Mouse (Mus musculus): Measurements from ENCODE around the gene Gm11756.
"Not testable (repeated sequence)": the region's sequence is repeated elsewhere in the genome, so short reads cannot be mapped to it uniquely, and the experiment has no call there.

Gm11756 gene

DNA sequence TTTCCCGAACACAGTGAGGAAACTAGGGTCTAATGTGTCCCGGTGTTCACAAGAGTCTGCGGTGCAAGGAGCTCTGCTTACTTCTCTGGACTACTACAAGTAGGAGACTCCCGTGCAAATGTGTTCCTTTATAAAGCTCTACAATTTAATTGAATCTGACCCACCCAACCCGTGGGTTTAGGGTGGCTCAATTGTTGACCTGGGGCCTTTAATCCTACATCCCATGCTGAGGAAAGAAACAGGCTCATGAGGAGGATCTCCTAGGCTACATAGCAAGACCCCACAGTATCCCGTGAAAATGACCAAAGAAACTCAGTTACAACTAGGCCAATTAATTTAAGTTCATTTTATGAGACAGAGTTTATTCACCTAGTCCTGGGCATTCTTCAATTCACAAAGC lies at the start of gene Gm11756:
TSS of gene Gm11756 (minus strand) at position 101 of the 400 bp plus-strand sequence.
- DNase-seq: not testable (repeated sequence)

DNA sequence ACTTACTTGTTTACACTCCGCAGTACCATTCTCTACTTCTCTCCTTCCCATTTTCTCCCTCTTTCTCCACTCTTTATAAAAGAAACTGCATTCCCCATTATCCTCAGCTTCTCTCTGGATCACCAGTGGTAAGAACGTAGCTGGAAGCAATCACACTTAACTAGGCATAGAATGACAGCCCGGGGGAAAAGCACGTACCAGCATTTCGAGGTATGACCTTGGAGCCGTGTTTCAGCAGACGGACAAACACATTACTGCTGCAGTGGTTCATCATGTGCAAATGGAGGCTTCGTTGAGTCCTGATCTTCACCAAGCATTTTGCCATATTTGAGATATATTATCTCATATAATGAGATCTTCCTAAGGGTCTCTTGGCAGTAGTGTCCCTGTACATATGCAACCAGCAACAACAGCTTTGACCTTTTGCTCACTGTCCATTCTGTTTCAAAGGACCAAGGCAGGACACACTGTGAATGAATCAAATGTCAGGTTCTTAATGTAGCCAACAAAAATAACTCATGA lies 29.9 kb upstream of the Gm11756 start, which contains the start of gene 2310002L09Rik:
TSS of gene 2310002L09Rik (minus strand) at position 472 of the 522 bp plus-strand sequence.
- no peak for DNase-seq

DNA sequence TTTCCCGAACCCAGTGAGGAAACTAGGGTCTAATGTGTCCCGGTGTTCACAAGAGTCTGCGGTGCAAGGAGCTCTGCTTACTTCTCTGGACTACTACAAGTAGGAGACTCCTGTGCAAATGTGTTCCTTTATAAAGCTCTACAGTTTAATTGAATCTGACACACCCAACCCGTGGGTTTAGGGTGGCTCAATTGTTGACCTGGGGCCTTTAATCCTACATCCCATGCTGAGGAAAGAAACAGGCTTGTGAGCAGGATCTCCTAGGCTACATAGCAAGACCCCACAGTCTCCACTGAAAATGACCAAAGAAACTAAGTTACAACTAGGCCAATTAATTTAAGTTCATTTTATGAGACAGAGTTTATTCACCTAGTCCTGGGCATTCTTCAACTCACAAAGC lies 14.7 kb downstream of the Gm11756 start, which contains the start of gene Gm13871:
TSS of gene Gm13871 (minus strand) at position 101 of the 400 bp plus-strand sequence.
- not testable (repeated sequence) for DNase-seq

DNA sequence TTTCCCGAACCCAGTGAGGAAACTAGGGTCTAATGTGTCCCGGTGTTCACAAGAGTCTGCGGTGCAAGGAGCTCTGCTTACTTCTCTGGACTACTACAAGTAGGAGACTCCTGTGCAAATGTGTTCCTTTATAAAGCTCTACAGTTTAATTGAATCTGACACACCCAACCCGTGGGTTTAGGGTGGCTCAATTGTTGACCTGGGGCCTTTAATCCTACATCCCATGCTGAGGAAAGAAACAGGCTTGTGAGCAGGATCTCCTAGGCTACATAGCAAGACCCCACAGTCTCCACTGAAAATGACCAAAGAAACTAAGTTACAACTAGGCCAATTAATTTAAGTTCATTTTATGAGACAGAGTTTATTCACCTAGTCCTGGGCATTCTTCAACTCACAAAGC lies 29.5 kb downstream of the Gm11756 start, which contains the start of gene Gm11757:
TSS of gene Gm11757 (minus strand) at position 101 of the 400 bp plus-strand sequence.
- DNase-seq: not testable (repeated sequence)

DNA sequence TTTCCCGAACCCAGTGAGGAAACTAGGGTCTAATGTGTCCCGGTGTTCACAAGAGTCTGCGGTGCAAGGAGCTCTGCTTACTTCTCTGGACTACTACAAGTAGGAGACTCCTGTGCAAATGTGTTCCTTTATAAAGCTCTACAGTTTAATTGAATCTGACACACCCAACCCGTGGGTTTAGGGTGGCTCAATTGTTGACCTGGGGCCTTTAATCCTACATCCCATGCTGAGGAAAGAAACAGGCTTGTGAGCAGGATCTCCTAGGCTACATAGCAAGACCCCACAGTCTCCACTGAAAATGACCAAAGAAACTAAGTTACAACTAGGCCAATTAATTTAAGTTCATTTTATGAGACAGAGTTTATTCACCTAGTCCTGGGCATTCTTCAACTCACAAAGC lies 44.4 kb downstream of the Gm11756 start, which contains the start of gene Gm11758:
TSS of gene Gm11758 (minus strand) at position 101 of the 400 bp plus-strand sequence.
- not testable (repeated sequence) for DNase-seq
